Comparison of ENCODE assay signal across 21 mouse cellular contexts in the genomic region with DNA sequence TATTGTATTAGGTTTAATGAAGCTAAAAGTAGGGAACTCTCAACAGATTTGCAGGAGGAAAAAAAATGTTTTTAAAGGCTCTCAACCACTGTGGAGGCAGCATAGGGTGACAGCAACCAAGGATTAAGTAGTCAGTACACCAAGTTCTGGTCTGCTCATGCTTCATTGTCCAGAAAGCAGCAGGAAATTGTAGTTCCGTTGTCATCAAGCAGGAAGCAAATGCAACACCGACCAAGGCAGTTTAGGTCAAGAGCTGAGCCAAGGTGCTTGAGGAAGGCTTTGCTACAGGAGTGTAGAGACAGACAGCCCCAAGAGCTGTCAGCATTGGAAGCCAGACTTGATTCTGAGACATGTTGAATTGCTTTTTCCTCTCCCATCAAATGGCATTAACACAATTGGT.
DNase-seq lines count a peak whose midpoint lies in the region; ATAC-seq and TF ChIP-seq lines count a peak whose summit lies in the region.
"Had no signal": no experiment of that assay in that cellular context is flagged by ENCODE, and none has a peak within 500 bp of the region (broad histone marks: within the 10 kb centered on the region; RNA-seq: fewer than 3 reads in every experiment).

No protein-coding gene starts in this region.

- 51% methylated on average over 2 of the region's 2 CpGs for whole genome bisulfite sequencing in heart, embryonic 13.5 days
- 42% methylated on average over 2 of the region's 2 CpGs for WGBS in heart, embryonic 12.5 days

- H3K9me3 ChIP-seq in heart, embryonic 13.5 days: no peaks in the 10 kb centered on the region
- H3K9me3 ChIP-seq in heart, embryonic 12.5 days (replicated peaks): no peaks in the 10 kb centered on the region
- H3K9me3 ChIP-seq: embryonic facial prominence, embryonic 10.5 days; embryonic facial prominence, embryonic 12.5 days; forebrain, embryonic 13.5 days; forebrain, embryonic 15.5 days had no signal

- no peak for TF ChIP-seq CTCF in gastrocnemius, adult 2 months (IDR thresholded peaks at IDR 0.05)

- ATAC-seq in heart, embryonic 13.5 days (ENCODE audit: extremely low read depth, insufficient number of reproducible peaks, low FRiP score, low TSS enrichment): no peak
- no peak for ATAC-seq in heart, embryonic 12.5 days (ENCODE audit: insufficient number of reproducible peaks, low FRiP score)
- ATAC-seq: activated CD4-positive, CD25-positive, alpha-beta regulatory T cell, adult 4 months; CD4-positive, CD25-positive, alpha-beta regulatory T cell, adult 4 months; forebrain, embryonic 13.5 days; forebrain, embryonic 15.5 days; Patski had no signal

- no peaks in the 10 kb centered on the region for H3K27me3 ChIP-seq in heart, embryonic 13.5 days (replicated peaks)
- no peaks in the 10 kb centered on the region for H3K27me3 ChIP-seq in heart, embryonic 12.5 days (replicated peaks)
- H3K27me3 ChIP-seq: CH12.LX; embryonic facial prominence, embryonic 12.5 days; forebrain, embryonic 13.5 days; forebrain, embryonic 15.5 days; Patski had no signal

- DNase-seq in heart, adult 11 months: peak; percentile 89
- DNase-seq in heart, adult 8-10 months (ENCODE audit: low spot score): no peak
- DNase-seq in gastrocnemius, adult 2 months: no peak
- DNase-seq: adrenal gland, adult 8-10 months; adrenal gland, postnatal 14 days; adrenal gland, postnatal 36 days; B cell, adult 2 months; cerebellum, adult 11-12 months; cerebellum, adult 2 months; cerebellum, adult 9-10 months; cerebellum, postnatal 25 days had no signal

- no peak overlapping the region for H3K9ac ChIP-seq in heart, embryonic 13.5 days
- H3K9ac ChIP-seq in heart, embryonic 12.5 days: no peak overlapping the region
- H3K9ac ChIP-seq: embryonic facial prominence, embryonic 12.5 days; forebrain, embryonic 13.5 days; forebrain, embryonic 15.5 days had no signal

- intact Hi-C loops in gastrocnemius, adult 2 months (cut with DNase I): loop anchor here (5.0 to 10.0 kb wide), 2 partner anchors 140 to 553 kb away; no protein-coding TSS in a partner anchor

- no peak overlapping the region for H3K4me3 ChIP-seq in heart, embryonic 13.5 days
- H3K4me3 ChIP-seq in heart, embryonic 12.5 days: no peak overlapping the region
- no peak overlapping the region for H3K4me3 ChIP-seq in gastrocnemius, adult 2 months
- H3K4me3 ChIP-seq: embryonic facial prominence, embryonic 10.5 days; embryonic facial prominence, embryonic 12.5 days; forebrain, embryonic 13.5 days; forebrain, embryonic 15.5 days had no signal

- peaks cover 12% of the 10 kb centered on the region for H3K4me1 ChIP-seq in heart, embryonic 13.5 days
- H3K4me1 ChIP-seq in heart, embryonic 12.5 days (replicated peaks): peaks cover 9% of the 10 kb centered on the region
- H3K4me1 ChIP-seq: embryonic facial prominence, embryonic 12.5 days had no signal

- 0 out of 2 replicates have a peak overlapping the region, but pooled peaks have one; percentile 20 for H3K27ac ChIP-seq in heart, embryonic 13.5 days (replicated peaks)
- H3K27ac ChIP-seq in heart, embryonic 12.5 days (ENCODE audit: poor library complexity, severe bottlenecking): no peak overlapping the region
- H3K27ac ChIP-seq in gastrocnemius, adult 2 months: no peak overlapping the region
- H3K27ac ChIP-seq: embryonic facial prominence, embryonic 10.5 days; embryonic facial prominence, embryonic 12.5 days; forebrain, embryonic 13.5 days; forebrain, embryonic 15.5 days had no signal

- no peak overlapping the region for H3K4me2 ChIP-seq in heart, embryonic 13.5 days
- no peak overlapping the region for H3K4me2 ChIP-seq in heart, embryonic 12.5 days
- H3K4me2 ChIP-seq: embryonic facial prominence, embryonic 12.5 days; forebrain, embryonic 13.5 days; forebrain, embryonic 15.5 days had no signal

- H3K36me3 ChIP-seq in heart, embryonic 13.5 days: peaks cover 24% of the 10 kb centered on the region
- H3K36me3 ChIP-seq in heart, embryonic 12.5 days: peaks cover 6% of the 10 kb centered on the region; the same call in 1 of the 2 replicates
- H3K36me3 ChIP-seq: embryonic facial prominence, embryonic 10.5 days; embryonic facial prominence, embryonic 12.5 days; forebrain, embryonic 15.5 days had no signal
